Mouse (Mus musculus) MEL (cell line): ENCODE results near the gene Tgtp2. TPM values are rescaled to one million over a fixed set of nuclear protein-coding genes. Genes with fewer than 3 reads are reported as not detected.

ENCODE experiments used
- DNase-seq: peaks from one replicate; pipeline ENCODE4 v3.0.0; 2011; ENCODE audit warnings: low read depth, low spot score
- H3K27ac ChIP-seq: 2 replicates; pipeline ENCODE4 v1.5.1; 2012; ENCODE audit warnings: low read depth, mild to moderate bottlenecking, control low read depth, low read length, moderate library complexity; ENCODE audit not compliant: control insufficient read depth
- H3K27me3 ChIP-seq, 2 experiments: fragments of 150-350 bp in 1 of 2; sonication (generic) in 1 of 2; 2 replicates each; pipeline ENCODE4 v1.6.1; 2012; ENCODE audit warnings: low read length in 2 of 2, mild to moderate bottlenecking in 2 of 2, improper control_type of control experiment in 1 of 2, moderate library complexity in 1 of 2; ENCODE audit not compliant: insufficient read depth in 2 of 2, control insufficient read depth in 1 of 2
- H3K36me3 ChIP-seq, 2 experiments: 2 replicates each; pipeline ENCODE4 v1.6.1; 2012 to 2014; ENCODE audit warnings: low read length in 2 of 2, improper control_type of control experiment in 1 of 2, inconsistent platforms in 1 of 2, mild to moderate bottlenecking in 1 of 2; ENCODE audit not compliant: insufficient read depth in 2 of 2, control insufficient read depth in 1 of 2
- H3K4me1 ChIP-seq, 2 experiments: fragments of 150-350 bp in 1 of 2; sonication (generic) in 1 of 2; 2 replicates each; pipeline ENCODE4 v1.6.1; 2012; ENCODE audit warnings: low read length in 2 of 2, improper control_type of control experiment in 1 of 2, mild to moderate bottlenecking in 1 of 2; ENCODE audit not compliant: insufficient read depth in 2 of 2, control insufficient read depth in 1 of 2
- H3K4me3 ChIP-seq, 2 experiments: fragments of 150-350 bp in 1 of 2; sonication (generic) in 1 of 2; 2 replicates each; pipeline ENCODE4 v1.5.1; 2012; ENCODE audit warnings: low read depth in 2 of 2, low read length in 2 of 2, mild to moderate bottlenecking in 2 of 2, moderate library complexity in 2 of 2, control low read depth in 1 of 2, improper control_type of control experiment in 1 of 2; ENCODE audit not compliant: control insufficient read depth in 1 of 2, insufficient read depth in 1 of 2
- H3K79me2 ChIP-seq: 2 replicates; pipeline ENCODE4 v1.6.1; 2012; ENCODE audit warnings: mild to moderate bottlenecking, low read length, moderate library complexity; ENCODE audit not compliant: control insufficient read depth, poor library complexity, insufficient read depth
- H3K9ac ChIP-seq: 2 replicates; pipeline ENCODE4 v1.6.1; 2012; ENCODE audit warnings: low read depth, mild to moderate bottlenecking, control low read depth, low read length, moderate library complexity; ENCODE audit not compliant: control insufficient read depth, poor library complexity, severe bottlenecking
- H3K9me3 ChIP-seq: fragments of 150-350 bp; sonication (generic); replicated peaks from 2 replicates; pipeline ENCODE4 v1.6.1; 2012; ENCODE audit warnings: mild to moderate bottlenecking, low read length, improper control_type of control experiment, moderate library complexity; ENCODE audit not compliant: insufficient read depth
- BHLHE40 ChIP-seq: IDR thresholded peaks from 2 replicates; pipeline ENCODE4 v1.6.1; 2012; ENCODE audit warnings: low read depth, mild to moderate bottlenecking, inconsistent platforms, low read length, improper control_type of control experiment, borderline replicate concordance
- EP300 ChIP-seq, 2 experiments: IDR thresholded peaks; 2 replicates each; pipeline ENCODE4 v1.6.1; 2011; ENCODE audit warnings: improper control_type of control experiment in 2 of 2, low read length in 2 of 2, low read depth in 1 of 2, mild to moderate bottlenecking in 1 of 2
- ETS1 ChIP-seq: IDR thresholded peaks from 2 replicates; pipeline ENCODE4 v1.6.1; 2012; ENCODE audit warnings: low read depth, mild to moderate bottlenecking, inconsistent platforms, low read length, improper control_type of control experiment, moderate library complexity
- GABPA ChIP-seq: IDR thresholded peaks from 2 replicates; pipeline ENCODE4 v1.6.1; 2012; ENCODE audit warnings: low read depth, mild to moderate bottlenecking, inconsistent platforms, low read length, improper control_type of control experiment, moderate library complexity
- GATA1 ChIP-seq: IDR thresholded peaks from 2 replicates; pipeline ENCODE4 v1.6.1; 2011; ENCODE audit warnings: low read depth, low read length, improper control_type of control experiment
- JUND ChIP-seq: IDR thresholded peaks from 2 replicates; pipeline ENCODE4 v1.6.1; 2011; ENCODE audit warnings: low read depth, mild to moderate bottlenecking, improper control_type of control experiment, low read length
- MAFK ChIP-seq: IDR thresholded peaks from 2 replicates; pipeline ENCODE4 v1.6.1; 2011; ENCODE audit warnings: low read depth, mild to moderate bottlenecking, low read length, improper control_type of control experiment, borderline replicate concordance
- MAZ ChIP-seq: IDR thresholded peaks from 2 replicates; pipeline ENCODE4 v1.6.1; 2012; ENCODE audit warnings: low read depth, mild to moderate bottlenecking, inconsistent platforms, low read length, improper control_type of control experiment
- MEF2A ChIP-seq: IDR thresholded peaks from 2 replicates; pipeline ENCODE4 v1.6.1; 2014; ENCODE audit warnings: low read depth, mild to moderate bottlenecking, inconsistent platforms, low read length, improper control_type of control experiment; ENCODE audit not compliant: poor library complexity, insufficient replicate concordance, severe bottlenecking; ENCODE audit errors: extremely low read depth
- MXI1 ChIP-seq: IDR thresholded peaks from 2 replicates; pipeline ENCODE4 v1.6.1; 2011; ENCODE audit warnings: mild to moderate bottlenecking, low read depth, low read length, improper control_type of control experiment
- MYB ChIP-seq: IDR thresholded peaks from 2 replicates; pipeline ENCODE4 v1.6.1; 2011; ENCODE audit warnings: mild to moderate bottlenecking, low read depth, low read length, improper control_type of control experiment
- MYC ChIP-seq: IDR thresholded peaks from 2 replicates; pipeline ENCODE4 v1.6.1; 2011; ENCODE audit warnings: low read depth, mild to moderate bottlenecking, low read length, improper control_type of control experiment, moderate library complexity
- NELFE ChIP-seq: IDR thresholded peaks from 2 replicates; pipeline ENCODE4 v1.6.1; 2011; ENCODE audit warnings: low read depth, low read length, improper control_type of control experiment
- POLR2A ChIP-seq, 2 experiments: IDR thresholded peaks; 2 replicates each; pipeline ENCODE4 v1.6.1; 2011 to 2012; ENCODE audit warnings: low read length in 2 of 2, mild to moderate bottlenecking in 2 of 2, control low read depth in 1 of 2, improper control_type of control experiment in 1 of 2, low read depth in 1 of 2, moderate library complexity in 1 of 2; ENCODE audit not compliant: control insufficient read depth in 1 of 2, insufficient read depth in 1 of 2, poor library complexity in 1 of 2
- RAD21 ChIP-seq: IDR thresholded peaks from 2 replicates; pipeline ENCODE4 v1.6.1; 2011; ENCODE audit warnings: mild to moderate bottlenecking, low read depth, low read length, improper control_type of control experiment
- RCOR1 ChIP-seq: IDR thresholded peaks from 2 replicates; pipeline ENCODE4 v1.6.1; 2012; ENCODE audit warnings: low read depth, mild to moderate bottlenecking, inconsistent platforms, low read length, improper control_type of control experiment
- SIN3A ChIP-seq: IDR thresholded peaks from 2 replicates; pipeline ENCODE4 v1.6.1; 2012; ENCODE audit warnings: low read length, improper control_type of control experiment, inconsistent platforms
- TAL1 ChIP-seq: IDR thresholded peaks from 2 replicates; pipeline ENCODE4 v1.6.1; 2012; ENCODE audit warnings: mild to moderate bottlenecking, inconsistent platforms, low read length, moderate library complexity, mixed read lengths
- TCF12 ChIP-seq: IDR thresholded peaks from 2 replicates; pipeline ENCODE4 v1.6.1; 2014; ENCODE audit warnings: low read depth, mild to moderate bottlenecking, inconsistent platforms, low read length, improper control_type of control experiment, moderate library complexity
- UBTF ChIP-seq: IDR thresholded peaks from 2 replicates; pipeline ENCODE4 v1.6.1; 2012; ENCODE audit warnings: low read depth, mild to moderate bottlenecking, inconsistent platforms, low read length, improper control_type of control experiment, moderate library complexity, borderline replicate concordance; ENCODE audit not compliant: insufficient read depth
- USF1 ChIP-seq: IDR thresholded peaks from 2 replicates; pipeline ENCODE4 v1.6.1; 2014; ENCODE audit warnings: low read depth, mild to moderate bottlenecking, inconsistent platforms, low read length, improper control_type of control experiment, moderate library complexity
- ZC3H11A ChIP-seq: IDR thresholded peaks from 2 replicates; pipeline ENCODE4 v1.6.1; 2012; ENCODE audit warnings: low read depth, mild to moderate bottlenecking, inconsistent platforms, low read length, improper control_type of control experiment
- ZKSCAN1 ChIP-seq: IDR thresholded peaks from 2 replicates; pipeline ENCODE4 v1.6.1; 2012; ENCODE audit warnings: low read depth, mild to moderate bottlenecking, inconsistent platforms, low read length, improper control_type of control experiment, moderate library complexity
- ZNF384 ChIP-seq: IDR thresholded peaks from 2 replicates; pipeline ENCODE4 v1.6.1; 2012; ENCODE audit warnings: low read depth, mild to moderate bottlenecking, inconsistent platforms, low read length, improper control_type of control experiment
- polyA plus RNA-seq, 2 experiments: library from polyadenylated mRNA; stranded (reverse) in 1 of 2; unstranded in 1 of 2; fragments of >175 nt in 1 of 2; fragments of >200 nt in 1 of 2; gene quantifications; 2 replicates each; pipeline versions ENCODE4 v1.2.1 to v1.2.4; 2012; ENCODE audit warnings: low replicate concordance in 2 of 2, low read depth in 1 of 2; ENCODE audit not compliant: insufficient read length in 2 of 2, insufficient read depth in 1 of 2, missing spikeins in 1 of 2
- total RNA-seq: library from RNA; depleted of rRNA; stranded (reverse); fragments of 300-350 nt; gene quantifications from 2 replicates; pipeline ENCODE4 v1.2.3, GENCODE M21; 2012

Tgtp2 gene
- total and polyA plus RNA-seq, 3 experiments: 0.54 to 0.77 TPM; not detected in 1

GRCm38 (mm10) chr11:49089735-49090507 lies 25.9 kb upstream of the Tgtp2 start:
- peak; percentile 54 for DNase-seq
- no peaks in the 10 kb centered on the region for H3K9me3 ChIP-seq
- TF ChIP-seq RCOR1 (0 out of 2 replicates have a peak, but pooled peaks have one; percentile 47), ZC3H11A (no peak), MXI1 (no peak), SIN3A (no peak; the same call in 1 of the 2 replicates), USF1 (no peak), ZKSCAN1 (no peak), RAD21 (no peak), MYC (no peak), UBTF (no peak), ZNF384 (no peak), TAL1 (0 out of 2 replicates have a peak, but pooled peaks have one; percentile 12), BHLHE40 (no peak), MAFK (no peak), GATA1 (peak; percentile 79), GABPA (no peak), JUND (no peak), POLR2A (IDR thresholded peaks at IDR 0.05; ENCODE audit: control insufficient read depth in 1 of 2, insufficient read depth in 1 of 2, low read depth in 1 of 2, low read length in 2 of 2, poor library complexity in 1 of 2) (no peak), ETS1 (peak; percentile 34; the same call in 1 of the 2 replicates), NELFE (no peak), TCF12 (peak; percentile 62; the same call in 1 of the 2 replicates), MYB (no peak), MAZ (no peak), MEF2A (no peak), EP300 (IDR thresholded peaks at IDR 0.05; ENCODE audit: low read depth in 1 of 2, low read length in 2 of 2) (peak; percentile 77 to 80)
- no peaks in the 10 kb centered on the region; the same call in 1 of the 2 replicates for H3K79me2 ChIP-seq
- H3K4me1 ChIP-seq: peaks cover 59 to 60% of the 10 kb centered on the region in 2 experiments
- peaks cover 6 to 70% of the 10 kb centered on the region in 2 experiments; a peak in 3 of 4 replicates for H3K36me3 ChIP-seq
- peak overlapping the region; percentile 59 for H3K27ac ChIP-seq
- no peak overlapping the region for H3K4me3 ChIP-seq
- H3K27me3 ChIP-seq: no peaks in the 10 kb centered on the region
- no peak overlapping the region for H3K9ac ChIP-seq
